Mouse (Mus musculus) brain, embryonic 18.5 days (tissue): ENCODE data around the gene Ago4.
"Not testable (repeated sequence)": the region's sequence is repeated elsewhere in the genome, so short reads cannot be mapped to it uniquely, and the experiment has no call there.

Experiments used
- DNase-seq: peaks from one replicate; pipeline ENCODE4 v3.0.0-alpha.2; 2012; ENCODE audit warnings: low read depth, low spot score

The Ago4 gene

GRCm38 (mm10) chr4:126532827-126533728 lies at the start of gene Ago4:
Gene Ago4 (minus strand): TSS chr4:126533472.
- no peak for DNase-seq

- no peak for DNase-seq
These were observed 45.8 kb upstream of the Ago4 start for GRCm38 (mm10) chr4:126579077-126579476.

GRCm38 (mm10) chr4:126577920-126578319 lies 44.6 kb upstream of the Ago4 start:
- DNase-seq: no peak

- DNase-seq: no peak
These were observed 43.0 kb upstream of the Ago4 start for GRCm38 (mm10) chr4:126576281-126576680.

GRCm38 (mm10) chr4:126569783-126570182 lies 36.5 kb upstream of the Ago4 start:
- no peak for DNase-seq

GRCm38 (mm10) chr4:126567243-126567642 lies 34.0 kb upstream of the Ago4 start:
- DNase-seq: no peak

- DNase-seq: no peak
These were observed 30.5 kb upstream of the Ago4 start for GRCm38 (mm10) chr4:126563798-126564197.

GRCm38 (mm10) chr4:126556809-126557711 lies 23.8 kb upstream of the Ago4 start, which contains the start of gene Clspn:
Gene Clspn (plus strand): TSS chr4:126556935.
- DNase-seq: peak; percentile 63

- no peak for DNase-seq
These were observed 21.2 kb upstream of the Ago4 start for GRCm38 (mm10) chr4:126554462-126554861.

GRCm38 (mm10) chr4:126553685-126554084 lies 20.4 kb upstream of the Ago4 start:
- no peak for DNase-seq

GRCm38 (mm10) chr4:126553105-126553504 lies 19.8 kb upstream of the Ago4 start:
- no peak for DNase-seq

GRCm38 (mm10) chr4:126552136-126552535 lies 18.9 kb upstream of the Ago4 start:
- DNase-seq: no peak

GRCm38 (mm10) chr4:126546183-126546582 lies 12.9 kb upstream of the Ago4 start:
- no peak for DNase-seq

- no peak for DNase-seq
These were observed 12.4 kb upstream of the Ago4 start for GRCm38 (mm10) chr4:126545703-126546102.

- no peak for DNase-seq
These were observed 11.7 kb upstream of the Ago4 start for GRCm38 (mm10) chr4:126545016-126545415.

GRCm38 (mm10) chr4:126542838-126543237 lies 9.6 kb upstream of the Ago4 start:
- no peak for DNase-seq

- DNase-seq: no peak
These were observed 7.3 kb upstream of the Ago4 start for GRCm38 (mm10) chr4:126540487-126541071.

GRCm38 (mm10) chr4:126536865-126537264 lies 3.6 kb upstream of the Ago4 start:
- no peak for DNase-seq

- not testable (repeated sequence) for DNase-seq
These were observed 2.4 kb upstream of the Ago4 start for GRCm38 (mm10) chr4:126535631-126536030.

- DNase-seq: no peak
These were observed 428 bp upstream of the Ago4 start for GRCm38 (mm10) chr4:126533729-126534070.

GRCm38 (mm10) chr4:126532292-126532691 lies 980 bp downstream of the Ago4 start:
- DNase-seq: no peak

- no peak for DNase-seq
These were observed 6.4 kb downstream of the Ago4 start for GRCm38 (mm10) chr4:126526828-126527227.
